Mouse (Mus musculus): ENCODE results near the gene Itga9.

Gene Itga9

GRCm38 (mm10) chr9:118885785-118886184 lies 279.3 kb downstream of the Itga9 start:
- no peak for DNase-seq

GRCm38 (mm10) chr9:118887201-118887600 lies 280.7 kb downstream of the Itga9 start:
- DNase-seq: no peak

DNA sequence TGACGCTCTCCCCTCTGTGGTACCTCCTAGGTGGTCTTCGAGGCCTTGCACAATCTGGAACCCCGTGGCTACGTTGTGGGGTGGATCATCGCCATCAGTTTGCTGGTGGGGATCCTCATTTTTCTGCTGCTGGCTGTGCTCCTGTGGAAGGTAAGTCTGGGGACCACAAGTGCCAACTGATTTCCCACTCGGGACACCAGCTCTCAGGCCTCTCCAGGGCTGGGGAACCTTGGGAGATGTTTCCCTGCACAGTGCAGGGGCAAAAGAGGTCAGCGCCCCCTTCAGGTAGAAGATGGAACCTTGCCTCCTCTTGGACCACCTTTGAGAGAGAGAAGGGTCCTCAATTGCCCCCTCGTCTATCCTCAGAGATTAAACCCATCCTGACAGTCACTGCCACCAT lies 281.2 kb downstream of the Itga9 start:
- no peak for DNase-seq

- DNase-seq: peak in 1 of 2 experiments; percentile 11
Measured at GRCm38 (mm10) chr9:118890149-118890548, 283.7 kb downstream of the Itga9 start.

GRCm38 (mm10) chr9:118890645-118891044 lies 284.2 kb downstream of the Itga9 start:
- no peak for DNase-seq

DNA sequence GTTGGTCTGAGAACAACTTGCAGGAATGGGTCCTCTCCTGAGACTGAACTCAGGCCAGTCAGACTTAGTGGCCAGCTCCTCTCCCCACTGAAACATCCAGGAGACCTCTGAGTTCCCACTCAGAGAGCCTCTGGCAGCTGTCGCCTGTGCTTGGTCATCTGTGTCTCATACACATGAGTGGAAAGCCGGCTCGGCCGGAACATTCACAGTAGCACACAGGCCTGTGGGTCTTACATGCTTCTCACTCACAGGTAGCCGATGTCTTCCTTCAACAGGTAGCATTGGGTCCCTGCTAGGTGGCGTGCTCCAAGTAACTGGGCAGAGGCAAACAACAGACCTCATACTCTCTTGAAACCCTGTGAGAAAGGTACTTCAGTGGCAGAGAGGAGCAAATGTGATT lies 284.6 kb downstream of the Itga9 start:
- no peak for DNase-seq

- DNase-seq: peak; percentile 40 to 51
Measured at GRCm38 (mm10) chr9:118891593-118891992, 285.1 kb downstream of the Itga9 start.

- DNase-seq: no peak
Measured at GRCm38 (mm10) chr9:118895101-118895500, 288.6 kb downstream of the Itga9 start.

DNA sequence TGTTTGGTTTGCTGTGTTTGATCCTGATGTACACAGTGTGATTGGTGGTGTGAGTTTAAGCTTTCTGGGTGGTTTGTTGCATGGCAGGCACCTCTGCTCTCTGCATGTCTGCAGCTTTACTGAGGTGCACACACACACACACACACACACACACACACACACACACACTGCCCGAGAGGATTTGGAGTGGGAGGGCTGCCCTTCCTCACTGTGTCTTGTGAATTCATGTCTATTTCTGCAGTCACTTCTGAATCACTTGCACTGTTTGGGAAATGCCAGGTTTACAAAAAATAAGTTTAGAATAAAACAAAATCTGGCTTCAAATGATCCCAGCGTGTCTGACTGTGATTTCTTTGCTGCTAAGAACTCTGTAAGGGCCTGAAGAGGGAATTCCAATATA lies 294.2 kb downstream of the Itga9 start:
- no peak for DNase-seq

DNA sequence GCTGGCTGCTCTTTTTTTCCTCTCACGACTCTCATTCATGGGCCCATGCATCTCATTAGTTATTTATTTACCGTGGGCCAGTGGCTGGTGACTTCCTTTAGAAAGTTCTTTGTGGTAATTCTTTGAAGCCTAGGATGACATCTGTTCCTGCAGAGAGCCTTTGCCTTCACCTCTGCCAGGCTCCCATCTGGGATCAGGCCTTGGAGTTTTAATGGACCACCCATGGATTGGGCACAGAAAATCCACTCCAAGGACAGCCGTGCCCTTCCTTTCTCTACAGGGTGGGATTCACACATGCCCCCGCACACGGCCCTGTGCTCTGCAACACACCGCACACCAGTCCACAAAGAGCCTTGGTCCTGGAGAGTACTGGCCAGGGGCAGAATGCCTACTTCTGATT lies 295.4 kb downstream of the Itga9 start:
- no peak for DNase-seq

DNA sequence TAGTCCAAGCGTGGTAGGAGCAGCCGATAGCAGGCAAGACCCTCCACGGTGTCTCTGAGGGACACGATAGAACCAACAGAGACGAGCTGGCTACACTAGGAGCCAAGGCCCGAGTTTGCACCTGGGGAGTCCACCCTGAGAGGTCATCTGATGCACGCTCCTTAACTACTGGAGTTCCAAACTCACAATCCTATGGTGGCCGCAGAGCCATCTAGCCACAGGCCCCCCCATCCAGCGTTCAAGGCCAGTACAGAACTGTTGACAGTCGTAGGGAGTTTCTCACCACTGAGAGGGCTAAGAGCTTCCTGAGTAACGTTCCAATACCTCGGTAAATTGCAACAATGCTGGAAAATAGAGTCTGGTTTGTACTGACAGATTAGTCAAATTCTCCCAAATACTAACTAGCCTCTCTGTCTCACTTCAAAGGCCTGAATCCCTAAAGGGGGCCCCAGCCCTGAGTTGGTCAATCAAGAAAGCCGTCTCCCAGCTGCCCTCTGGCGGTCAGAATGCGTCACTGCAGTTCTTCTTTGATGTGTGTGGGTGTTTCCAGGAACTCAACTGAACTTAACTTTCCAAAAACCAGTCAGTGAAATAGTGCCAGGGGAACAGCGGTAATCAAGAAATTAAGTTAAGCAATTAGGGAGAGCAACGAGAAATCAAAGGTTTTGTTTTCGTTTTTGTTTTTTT lies 301.6 kb downstream of the Itga9 start:
- DNase-seq: peak; percentile 76 to 82

- no peak for DNase-seq
Measured at GRCm38 (mm10) chr9:118913048-118913447, 306.6 kb downstream of the Itga9 start.

DNA sequence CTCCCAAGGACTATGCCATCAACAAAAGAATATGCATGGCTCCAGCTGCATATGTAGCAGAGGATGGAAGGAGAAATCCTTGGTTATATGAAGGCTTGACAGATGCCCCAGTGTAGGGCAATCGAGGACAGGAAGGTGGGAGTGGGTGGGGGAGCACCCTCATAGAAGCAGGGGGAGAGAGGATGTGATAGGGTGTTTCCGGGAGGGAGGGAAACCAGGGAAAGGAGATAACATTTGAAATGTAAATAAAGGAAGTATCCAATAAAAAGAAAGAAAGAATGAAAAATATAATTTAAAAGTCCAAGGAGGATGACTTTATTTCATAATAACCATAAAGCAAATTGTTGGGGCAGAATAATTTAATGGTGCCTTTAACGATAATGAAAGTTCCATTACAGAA lies 307.1 kb downstream of the Itga9 start:
- DNase-seq: no peak

DNA sequence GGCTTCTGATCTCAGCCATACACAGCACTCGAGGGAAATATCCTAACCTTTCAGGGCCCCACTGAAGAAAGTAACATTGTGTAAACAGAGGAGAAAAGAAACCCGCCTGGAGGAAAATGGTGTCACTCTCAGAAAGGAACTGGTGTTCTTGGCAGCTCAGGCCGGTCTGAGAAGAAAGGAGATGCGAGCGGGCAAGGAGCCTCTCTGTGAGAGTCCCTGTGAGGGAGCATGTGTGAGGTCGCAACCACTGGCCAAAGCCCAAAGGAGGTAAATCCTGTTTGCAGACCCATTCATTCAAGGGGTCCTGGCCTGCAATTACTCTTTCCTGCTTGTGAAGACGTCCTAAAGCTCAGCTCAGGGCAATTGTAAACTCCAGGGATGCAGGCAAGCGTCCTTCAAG lies 308.1 kb downstream of the Itga9 start:
- DNase-seq: no peak

DNA sequence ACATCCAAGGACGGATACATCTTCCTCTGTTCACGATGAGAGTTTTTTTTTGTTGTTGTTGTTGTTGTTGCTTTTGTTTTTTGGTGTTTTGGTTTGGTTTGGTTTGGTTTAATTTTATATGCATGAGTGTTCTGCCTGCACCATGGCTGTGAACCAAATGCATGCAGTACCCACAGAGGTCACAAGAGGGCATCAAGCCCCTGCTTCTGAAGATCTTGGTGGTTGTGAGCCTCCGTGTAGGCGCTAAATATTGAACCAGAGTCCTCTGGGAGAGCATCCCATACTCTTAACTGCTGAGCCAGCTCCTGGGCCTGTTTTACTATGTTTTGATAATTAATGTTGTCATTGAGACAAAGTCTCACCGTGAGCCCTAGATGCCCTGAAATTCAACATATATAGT lies 308.8 kb downstream of the Itga9 start:
- peak in 1 of 2 experiments; percentile 43 for DNase-seq

DNA sequence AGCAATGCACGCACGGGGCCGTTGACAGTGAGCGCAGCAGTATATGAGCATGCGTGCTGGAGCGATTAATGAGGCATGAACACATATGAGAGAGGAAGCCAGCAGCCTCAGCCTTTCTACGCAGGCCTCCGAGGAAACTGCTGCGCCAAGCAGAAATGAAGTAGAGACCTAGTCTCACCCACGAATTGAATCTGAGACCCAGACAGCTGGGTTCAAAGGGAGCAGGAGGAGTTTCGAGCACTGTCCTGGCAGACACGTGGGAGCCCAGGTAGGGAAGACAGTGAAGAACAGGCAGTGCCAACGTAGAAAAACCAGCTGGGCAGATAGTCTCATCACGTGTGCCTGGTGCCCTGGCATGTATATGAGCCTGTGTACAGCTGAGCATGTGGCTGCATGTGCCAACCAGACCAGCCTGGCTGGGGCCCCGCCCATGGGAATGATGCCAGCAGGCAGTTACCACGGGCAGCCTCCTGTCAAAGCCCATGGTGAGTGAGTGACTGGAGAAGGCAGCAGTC lies 313.2 kb downstream of the Itga9 start:
- DNase-seq: peak; percentile 34 to 62

DNA sequence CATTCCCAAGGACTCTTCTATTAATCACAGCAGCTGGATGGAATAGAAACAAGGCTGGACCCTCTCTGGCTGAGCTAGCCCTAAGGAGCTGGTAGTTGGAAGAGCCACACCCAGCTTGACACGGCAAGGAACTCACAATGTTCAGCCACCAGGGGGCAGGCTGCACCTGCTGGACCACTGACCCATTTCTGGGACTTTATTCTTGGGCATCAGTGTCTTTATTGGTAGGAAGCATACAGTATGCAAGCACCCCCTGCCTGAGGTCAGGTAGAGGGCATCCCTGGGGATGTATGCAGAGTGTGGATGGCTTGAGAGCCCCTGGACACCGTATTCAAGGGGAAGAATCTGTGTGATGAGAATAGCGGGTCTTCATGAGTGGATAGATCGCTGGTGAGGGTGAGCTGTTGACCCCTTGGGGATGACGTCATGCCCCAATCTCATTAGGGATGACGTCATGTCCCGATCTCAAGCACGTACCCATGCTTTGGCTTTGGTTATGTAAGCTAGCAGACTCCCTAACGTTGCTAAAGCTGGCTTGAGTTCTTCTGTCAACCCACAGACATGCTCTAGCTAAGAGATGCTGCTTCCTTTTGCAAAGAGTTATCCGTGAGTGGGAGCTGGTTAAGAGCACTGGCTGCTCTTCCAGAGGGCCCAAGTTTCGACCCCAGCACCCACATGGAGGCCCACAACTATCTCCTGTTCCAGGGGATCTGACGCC lies 314.5 kb downstream of the Itga9 start:
- peak; percentile 75 to 83 for DNase-seq

DNA sequence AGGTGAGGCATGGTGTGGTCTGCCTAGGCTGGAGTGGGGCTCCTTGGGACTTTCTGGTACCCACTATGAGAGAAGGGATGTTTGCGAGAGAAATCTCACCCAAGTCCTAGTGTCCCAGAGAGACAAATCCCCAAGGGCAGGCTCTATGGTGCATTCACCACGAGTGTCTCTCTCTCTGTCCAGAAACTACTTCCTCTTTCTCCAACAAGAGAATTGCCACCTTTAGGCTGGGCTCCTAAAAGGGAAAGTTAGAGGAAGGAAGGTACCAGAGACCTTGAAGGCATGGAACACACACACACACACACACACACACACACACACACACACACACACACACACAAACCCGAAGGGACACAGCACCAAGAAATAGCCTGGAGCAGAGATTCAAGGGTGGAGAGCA lies 315.4 kb downstream of the Itga9 start:
- no peak for DNase-seq

GRCm38 (mm10) chr9:118924554-118925085 lies 318.1 kb downstream of the Itga9 start:
- DNase-seq: no peak

GRCm38 (mm10) chr9:118925286-118926110 lies 319.0 kb downstream of the Itga9 start:
- peak; percentile 89 to 94 for DNase-seq

GRCm38 (mm10) chr9:118926111-118926650 lies 319.7 kb downstream of the Itga9 start, which contains the start of gene Ctdspl:
Ctdspl (plus strand) TSS chr9:118926453.
- DNase-seq: peak; percentile 70 to 72

DNA sequence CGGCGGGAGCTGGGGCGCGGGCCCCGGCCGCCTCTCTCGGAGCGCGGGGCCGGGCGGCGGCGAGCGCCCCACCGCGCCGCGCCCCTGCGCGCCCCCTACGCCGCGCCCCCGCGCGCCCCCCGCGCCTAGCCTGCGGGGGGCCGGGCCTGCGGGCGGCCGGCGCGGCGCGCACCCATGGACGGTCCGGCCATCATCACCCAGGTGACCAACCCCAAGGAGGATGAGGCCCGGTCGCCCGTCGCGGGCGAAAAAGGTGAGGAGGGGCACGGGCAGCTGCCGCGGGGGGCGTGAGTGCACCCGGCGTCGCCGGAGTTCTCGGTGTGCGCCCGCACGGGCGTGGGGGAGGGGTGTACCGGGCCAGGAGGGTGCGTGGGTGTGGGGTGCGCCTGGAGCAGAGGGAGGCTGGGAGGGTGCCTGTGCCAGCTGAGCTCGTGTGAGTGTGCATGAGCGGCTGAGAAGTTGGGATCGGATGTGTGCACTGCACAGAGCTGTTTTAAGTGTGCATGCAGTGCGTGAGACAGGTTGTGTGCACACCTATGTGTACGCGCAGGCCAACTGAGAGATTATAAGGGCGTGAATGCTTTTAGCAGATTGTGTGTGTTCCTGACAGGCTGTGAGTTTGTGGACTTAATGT lies 320.3 kb downstream of the Itga9 start:
- peak; percentile 57 to 73 for DNase-seq

All from cerebellum, postnatal 25 days (tissue).